Mouse (Mus musculus): Measurements from ENCODE around the gene Odf3l1. TPM values are rescaled to one million over a fixed set of nuclear protein-coding genes. Genes with fewer than 3 reads are reported as not detected.

The Odf3l1 gene
- polyA plus RNA-seq, 1 experiment from 2014 or later, result 0.62 TPM

DNA sequence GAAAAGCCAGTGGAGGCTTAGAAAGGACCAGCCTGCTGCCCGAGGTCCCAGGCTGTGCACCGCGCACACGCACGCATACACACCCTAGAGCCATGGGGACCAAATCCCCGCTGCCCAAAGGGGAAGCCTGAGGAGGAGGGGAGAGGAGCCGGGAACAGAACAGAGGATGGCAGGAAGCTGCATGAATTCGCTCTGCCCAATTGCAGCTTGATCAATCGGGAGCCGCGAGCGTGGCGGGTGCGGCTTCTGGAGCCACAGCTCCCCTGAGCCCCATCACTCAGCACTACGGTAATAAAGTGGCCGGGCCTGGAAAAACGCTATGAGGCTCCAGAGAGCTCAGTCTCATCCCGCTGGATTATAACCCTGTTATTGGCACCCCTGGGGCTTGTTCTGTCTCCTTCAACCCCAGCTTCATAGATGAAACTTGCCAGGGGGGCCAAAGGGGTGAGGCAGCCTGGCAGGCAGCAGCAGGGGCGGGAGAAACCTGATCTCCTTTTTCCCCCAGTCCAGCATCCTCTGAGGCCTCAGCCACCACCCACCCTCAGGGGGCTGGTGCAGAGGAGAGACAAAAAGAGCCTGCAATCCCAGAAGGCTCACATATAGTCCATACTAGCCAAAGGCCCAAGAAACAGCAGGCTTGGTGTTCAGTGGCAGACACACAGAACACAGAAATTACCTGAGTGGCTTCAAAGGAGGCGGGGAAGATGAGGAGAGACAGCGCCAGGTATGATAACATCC is 38.8 kb downstream of the Odf3l1 start:
- ATAC-seq (replicated peaks; ENCODE audit: insufficient number of reproducible peaks, insufficient read depth, low FRiP score, low read depth), result no peak
- Histone ChIP-seq H3K4me2 (peak overlapping the region; percentile 51), H3K36me3 (no peaks in the 10 kb centered on the region), H3K4me1 (replicated peaks) (peaks cover 7% of the 10 kb centered on the region), H3K27me3 (peaks cover 27% of the 10 kb centered on the region), H3K4me3 (0 out of 2 replicates have a peak overlapping the region, but pooled peaks have one; percentile 13), H3K27ac (no peak overlapping the region), H3K9ac (no peak overlapping the region), H3K9me3 (replicated peaks) (no peaks in the 10 kb centered on the region)
- 16% methylated on average over 21 of the region's 21 CpGs for WGBS

DNA sequence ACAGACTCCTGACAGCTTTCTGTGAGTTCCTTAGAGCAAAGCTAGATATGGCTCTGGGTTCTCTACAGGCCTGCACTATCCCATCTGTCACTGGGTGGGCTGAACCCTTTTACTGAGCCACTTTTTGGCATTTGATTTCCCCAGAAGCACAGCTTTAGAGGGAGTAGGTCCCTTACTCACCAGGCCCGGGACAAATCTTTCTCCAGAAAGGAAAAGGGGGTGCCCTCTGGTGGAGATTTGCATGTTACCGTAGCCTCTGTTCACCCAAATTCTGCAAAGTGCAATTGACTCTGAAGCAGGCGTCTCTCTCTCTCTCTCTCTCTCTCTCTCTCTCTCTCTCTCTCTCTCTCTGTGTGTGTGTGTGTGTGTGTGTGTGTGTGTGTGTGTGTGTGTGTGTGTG is 39.6 kb downstream of the Odf3l1 start:
- no peaks in the 10 kb centered on the region for H3K9me3 ChIP-seq (replicated peaks)
- WGBS, result 17% methylated on average over 3 of the region's 3 CpGs
- H3K9ac ChIP-seq, result no peak overlapping the region

DNA sequence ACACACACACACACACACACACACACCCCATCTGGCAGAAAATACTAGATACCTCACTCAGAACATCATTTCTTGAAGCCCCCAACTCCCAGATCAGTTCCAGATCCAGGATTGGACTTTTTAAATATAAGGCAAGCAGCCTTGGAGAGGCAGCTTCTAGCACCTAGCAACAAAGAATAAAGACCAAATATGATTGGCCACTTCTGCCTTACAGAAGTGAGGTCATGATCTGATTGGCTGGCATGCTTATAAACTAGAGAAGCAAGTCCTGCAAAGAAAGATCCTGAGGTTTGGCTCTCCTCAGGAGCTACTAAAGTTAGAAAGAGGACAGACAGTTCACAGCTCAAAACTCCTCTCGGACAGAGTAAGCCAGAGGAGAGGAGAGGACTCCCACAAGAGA is 53.6 kb downstream of the Odf3l1 start:
- Histone ChIP-seq H3K4me1 (replicated peaks) (peaks cover 16% of the 10 kb centered on the region; the same call in 1 of the 2 replicates), H3K9ac (no peak overlapping the region), H3K9me3 (replicated peaks) (no peaks in the 10 kb centered on the region), H3K4me3 (no peak overlapping the region), H3K4me2 (no peak overlapping the region), H3K27ac (no peak overlapping the region), H3K27me3 (peaks cover 39% of the 10 kb centered on the region), H3K36me3 (no peaks in the 10 kb centered on the region)
- ATAC-seq (replicated peaks; ENCODE audit: insufficient number of reproducible peaks, insufficient read depth, low FRiP score, low read depth), result no peak
- WGBS, result 62% methylated on average over 1 of the region's 1 CpGs

More for the DNA sequence above, 39.6 kb downstream of the Odf3l1 start:
- peaks cover 7% of the 10 kb centered on the region for H3K4me1 ChIP-seq (replicated peaks)
- H3K4me3 ChIP-seq, result no peak overlapping the region
- peaks cover 27% of the 10 kb centered on the region for H3K27me3 ChIP-seq
- no peak overlapping the region for H3K27ac ChIP-seq
- H3K36me3 ChIP-seq, result no peaks in the 10 kb centered on the region
- no peak for ATAC-seq (replicated peaks; ENCODE audit: insufficient number of reproducible peaks, insufficient read depth, low FRiP score, low read depth)
- no peak overlapping the region for H3K4me2 ChIP-seq

DNA sequence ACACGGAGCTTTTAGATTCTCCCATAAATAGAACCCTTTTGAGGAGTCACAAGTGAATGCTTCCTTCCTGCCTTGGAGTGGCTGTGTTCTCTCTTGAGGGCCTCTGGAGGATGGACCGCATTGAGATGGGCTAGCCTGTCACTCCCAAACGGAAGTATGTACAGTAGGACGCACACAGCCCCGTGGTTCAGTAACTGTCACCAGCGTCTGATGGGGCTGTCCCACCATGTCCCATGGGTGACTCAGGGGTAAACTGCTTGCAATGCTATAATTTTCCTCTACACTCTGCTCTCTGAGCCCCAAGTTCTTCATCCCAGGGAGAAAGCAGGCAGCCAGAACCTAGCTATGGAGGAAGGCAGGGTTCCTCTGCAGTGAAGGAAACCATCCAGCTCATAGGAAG is 56.5 kb downstream of the Odf3l1 start:
- no peak overlapping the region for H3K4me2 ChIP-seq
- 74% methylated on average over 6 of the region's 6 CpGs for whole genome bisulfite sequencing
- no peaks in the 10 kb centered on the region for H3K36me3 ChIP-seq

DNA sequence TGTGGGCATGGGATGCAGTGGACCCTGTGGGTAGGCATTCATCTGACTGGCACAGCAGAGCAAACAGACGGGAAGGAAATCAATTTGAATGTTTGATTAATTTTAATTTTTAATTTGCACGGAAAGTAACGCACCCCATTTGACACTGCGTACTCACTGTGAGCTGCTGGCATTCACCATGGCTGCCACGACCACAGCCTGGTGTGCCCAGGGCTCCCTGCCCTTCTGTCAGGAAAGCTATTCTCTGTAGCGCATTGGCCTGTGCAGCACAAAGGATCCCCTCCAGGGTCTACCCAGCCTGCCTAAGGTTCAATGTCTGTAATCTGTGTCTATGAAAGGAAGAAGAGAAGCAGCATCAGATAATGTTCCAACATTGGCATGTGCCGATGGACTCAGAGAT is 61.3 kb downstream of the Odf3l1 start:
- H3K9me3 ChIP-seq (replicated peaks), result no peaks in the 10 kb centered on the region
- peaks cover 54% of the 10 kb centered on the region for H3K27me3 ChIP-seq
- WGBS, result 89% methylated on average over 7 of the region's 7 CpGs
- no peak overlapping the region for H3K9ac ChIP-seq
- no peak overlapping the region for H3K27ac ChIP-seq
- no peak overlapping the region for H3K4me3 ChIP-seq
- no peaks in the 10 kb centered on the region for H3K36me3 ChIP-seq
- ATAC-seq (replicated peaks; ENCODE audit: insufficient number of reproducible peaks, insufficient read depth, low FRiP score, low read depth), result no peak
- H3K4me2 ChIP-seq, result no peak overlapping the region
- H3K4me1 ChIP-seq (replicated peaks), result no peaks in the 10 kb centered on the region

More for the DNA sequence above, 56.5 kb downstream of the Odf3l1 start:
- Histone ChIP-seq H3K27ac (no peak overlapping the region), H3K4me1 (replicated peaks) (peaks cover 13% of the 10 kb centered on the region; the same call in 1 of the 2 replicates), H3K9me3 (replicated peaks) (no peaks in the 10 kb centered on the region), H3K9ac (no peak overlapping the region), H3K4me3 (no peak overlapping the region), H3K27me3 (peaks cover 40% of the 10 kb centered on the region)
- no peak for ATAC-seq (replicated peaks; ENCODE audit: insufficient number of reproducible peaks, insufficient read depth, low FRiP score, low read depth)

Other genes with a start within 250 kb of the Odf3l1 start
- 2.3 and 3.2 TPM in 2 replicates for gene Lingo1, start 68.2 kb downstream of the Odf3l1 start, polyA plus RNA-seq (2015; fragmentation: Nextera tagmentation; extraction: Ambion mirVana)
- 28.9 and 38.3 TPM in 2 replicates for gene Cspg4, start 354 bp upstream of the Odf3l1 start, polyA plus RNA-seq (2015; fragmentation: Nextera tagmentation; extraction: Ambion mirVana)
- gene Snx33, start 63.7 kb upstream of the Odf3l1 start, polyA plus RNA-seq (2015; fragmentation: Nextera tagmentation; extraction: Ambion mirVana), result 7.0 and 9.5 TPM in 2 replicates
- 61.4 and 63.4 TPM in 2 replicates for gene Imp3, start 72.8 kb upstream of the Odf3l1 start, polyA plus RNA-seq (2015; fragmentation: Nextera tagmentation; extraction: Ambion mirVana)
- gene Snupn, start 86.2 kb upstream of the Odf3l1 start, polyA plus RNA-seq (2015; fragmentation: Nextera tagmentation; extraction: Ambion mirVana), result 14.4 and 17.9 TPM in 2 replicates
- gene Ptpn9, start 130.2 kb upstream of the Odf3l1 start, polyA plus RNA-seq (2015; fragmentation: Nextera tagmentation; extraction: Ambion mirVana), result 13.4 and 17.1 TPM in 2 replicates
- gene Sin3a, start 207.4 kb upstream of the Odf3l1 start, polyA plus RNA-seq (2015; fragmentation: Nextera tagmentation; extraction: Ambion mirVana), result 15.7 and 24.4 TPM in 2 replicates

All from heart, embryonic 15.5 days (tissue).